Mouse (Mus musculus): ENCODE data around the gene Gm17469. TPM values are rescaled to one million over a fixed set of nuclear protein-coding genes. Genes with fewer than 3 reads are reported as not detected.
"Not testable (repeated sequence)": the region's sequence is repeated elsewhere in the genome, so short reads cannot be mapped to it uniquely, and the experiment has no call there.

The Gm17469 gene
- not detected in 2 replicates for polyA plus RNA-seq (2015; fragmentation: Nextera tagmentation; extraction: Ambion mirVana)

DNA sequence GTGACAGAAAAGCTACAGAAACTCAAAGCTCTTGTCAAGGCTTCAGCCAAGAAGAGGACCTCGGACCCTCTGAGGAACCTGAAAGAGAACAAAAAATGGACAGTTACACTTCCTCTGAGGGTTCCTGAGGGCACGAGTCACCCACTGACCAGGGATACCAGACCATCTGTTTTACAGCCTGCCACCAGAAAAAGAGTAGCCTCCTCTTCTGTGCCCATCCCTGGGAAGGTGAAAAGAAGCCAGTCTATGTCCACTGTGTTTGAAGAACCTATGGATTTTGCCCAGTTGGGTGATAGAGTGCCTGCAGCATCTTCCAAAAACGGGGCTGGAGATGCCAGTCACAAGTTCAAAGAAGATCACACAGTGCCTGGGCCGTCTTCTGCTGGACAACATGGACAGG lies at the start of gene Gm17469:
Gene Gm17469 (plus strand): TSS at position 301 of the 400 bp plus-strand sequence.
- H3K9me3 ChIP-seq (replicated peaks); H3K4me3 ChIP-seq (replicated peaks); ATAC-seq (ENCODE audit: insufficient number of reproducible peaks, low FRiP score, low TSS enrichment, low read depth); H3K27me3 ChIP-seq; H3K4me1 ChIP-seq; H3K27ac ChIP-seq (replicated peaks); H3K4me2 ChIP-seq (replicated peaks); H3K36me3 ChIP-seq; H3K9ac ChIP-seq: not testable (repeated sequence)
- no CpG with 5 or more reads among the region's 4 CpGs for WGBS

Other genes starting within 250 kb of the Gm17469 start
- gene Gm17584, start 129.3 kb upstream of the Gm17469 start, polyA plus RNA-seq (2015; fragmentation: Nextera tagmentation; extraction: Ambion mirVana) = not detected in 2 replicates